Mouse (Mus musculus) hindbrain, embryonic 11.5 days (tissue): ENCODE data around the gene Prkn. TPM values are rescaled to one million over a fixed set of nuclear protein-coding genes. Genes with fewer than 3 reads are reported as not detected.

ENCODE experiments used
- ATAC-seq: fragments of 200-750 bp; cut with Nextera tagmentation; 2 replicates; pipeline ENCODE4 v1.8.0; 2017; ENCODE audit warnings: mild to moderate bottlenecking, moderate TSS enrichment, moderate library complexity; ENCODE audit not compliant: low FRiP score
- DNase-seq: peaks from one replicate; pipeline ENCODE4 v3.0.0-alpha.2; 2015; ENCODE audit warnings: low spot score
- H3K27ac ChIP-seq: fragments of 300-500 bp; sonication (generic); 2 replicates; pipeline ENCODE4 v1.5.1; 2014; ENCODE audit warnings: mild to moderate bottlenecking, low read depth, low read length
- H3K27me3 ChIP-seq: fragments of 300-500 bp; sonication (generic); 2 replicates; pipeline ENCODE4 v1.6.1; 2014; ENCODE audit warnings: mild to moderate bottlenecking, low read length, moderate library complexity, mixed read lengths; ENCODE audit not compliant: control insufficient read depth, insufficient read depth
- H3K36me3 ChIP-seq: fragments of 300-500 bp; sonication (generic); 2 replicates; pipeline ENCODE4 v1.6.1; 2014; ENCODE audit warnings: mild to moderate bottlenecking, low read length, moderate library complexity, mixed read lengths; ENCODE audit not compliant: control insufficient read depth, insufficient read depth
- H3K4me1 ChIP-seq: fragments of 300-500 bp; sonication (generic); replicated peaks from 2 replicates; pipeline ENCODE4 v1.6.1; 2014; ENCODE audit warnings: low read length, mixed read lengths; ENCODE audit not compliant: control insufficient read depth, insufficient read depth
- H3K4me2 ChIP-seq: fragments of 300-500 bp; sonication (generic); replicated peaks from 2 replicates; pipeline ENCODE4 v1.6.1; 2014; ENCODE audit warnings: mild to moderate bottlenecking, low read depth, low read length
- H3K4me3 ChIP-seq: fragments of 300-500 bp; sonication (generic); 2 replicates; pipeline ENCODE4 v1.5.1; 2014; ENCODE audit warnings: low read depth, low read length
- H3K9ac ChIP-seq: fragments of 300-500 bp; sonication (generic); 2 replicates; pipeline ENCODE4 v1.6.1; 2014; ENCODE audit warnings: low read depth, low read length
- H3K9me3 ChIP-seq: fragments of 300-500 bp; sonication (generic); 2 replicates; pipeline ENCODE4 v1.6.1; 2016; ENCODE audit warnings: low read length; ENCODE audit not compliant: control insufficient read depth
- WGBS: fragments of 180-500 bp; shearing (Covaris S2); extraction: QIAGEN DNeasy Blood & Tissue Kit; methylation state at CpG from one replicate; pipeline ENCODE4 v1.1.7; 2014; 5-methylcytosine and 5-hydroxymethylcytosine counted together
- polyA plus RNA-seq: library from polyadenylated mRNA; unstranded; fragments of >200 nt; fragmentation: Nextera tagmentation; extraction: Ambion mirVana; gene quantifications from 2 replicates; pipeline ENCODE4 v1.2.1, GENCODE M21; 2014

Gene Prkn
- polyA plus RNA-seq, 1 experiment from 2014 or later: 1.9 TPM

GRCm38 (mm10) chr17:11032366-11032765 is 192.2 kb downstream of the Prkn start:
- DNase-seq (no peak), ATAC-seq (no peak)
- no peak overlapping the region for H3K27ac ChIP-seq
- no peaks in the 10 kb centered on the region for H3K4me1 ChIP-seq
- H3K4me3 ChIP-seq: no peak overlapping the region
- WGBS: 88% methylated on average over 2 of the region's 2 CpGs
- no peaks in the 10 kb centered on the region for H3K27me3 ChIP-seq
- H3K4me2 ChIP-seq: no peak overlapping the region
- H3K9me3 ChIP-seq: no peaks in the 10 kb centered on the region
- no peak overlapping the region for H3K9ac ChIP-seq
- no peaks in the 10 kb centered on the region for H3K36me3 ChIP-seq

- no peaks in the 10 kb centered on the region for H3K36me3 ChIP-seq
- 59% methylated on average over 2 of the region's 2 CpGs for WGBS
- no peak overlapping the region for H3K27ac ChIP-seq
- no peaks in the 10 kb centered on the region for H3K27me3 ChIP-seq
- ATAC-seq: no peak
- no peak overlapping the region for H3K4me3 ChIP-seq
- no peak overlapping the region for H3K4me2 ChIP-seq
- no peak overlapping the region for H3K9ac ChIP-seq
- no peak for DNase-seq
- no peaks in the 10 kb centered on the region for H3K4me1 ChIP-seq
- H3K9me3 ChIP-seq: no peaks in the 10 kb centered on the region
Observed at GRCm38 (mm10) chr17:11033594-11033993, 193.4 kb downstream of the Prkn start.

DNA sequence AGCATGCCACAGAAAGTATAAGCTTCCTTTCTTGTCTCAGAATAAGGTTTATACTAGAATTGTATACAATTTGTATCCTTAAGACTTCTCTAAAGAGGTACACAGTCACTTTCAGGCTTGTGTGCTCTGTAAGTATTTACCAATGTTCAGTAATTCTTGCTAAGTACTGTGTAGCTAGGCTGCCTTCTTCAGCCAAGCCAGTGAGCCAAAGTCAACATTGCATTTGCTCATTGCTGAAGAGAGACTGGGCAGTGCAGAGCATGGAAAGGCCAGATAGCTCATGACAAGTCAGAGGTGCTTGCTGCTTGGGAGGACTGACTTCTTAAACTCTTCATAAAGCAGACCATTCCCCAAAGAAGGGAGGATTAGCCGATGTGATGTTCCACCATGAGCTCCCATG is 198.1 kb downstream of the Prkn start:
- no peak for ATAC-seq
- H3K9me3 ChIP-seq: no peaks in the 10 kb centered on the region
- 73% methylated on average over 1 of the region's 1 CpGs for WGBS
- no peaks in the 10 kb centered on the region for H3K4me1 ChIP-seq
- DNase-seq: no peak
- H3K36me3 ChIP-seq: no peaks in the 10 kb centered on the region
- no peak overlapping the region for H3K4me3 ChIP-seq
- no peak overlapping the region for H3K4me2 ChIP-seq
- no peak overlapping the region for H3K27ac ChIP-seq
- no peak overlapping the region for H3K9ac ChIP-seq
- no peaks in the 10 kb centered on the region for H3K27me3 ChIP-seq

DNA sequence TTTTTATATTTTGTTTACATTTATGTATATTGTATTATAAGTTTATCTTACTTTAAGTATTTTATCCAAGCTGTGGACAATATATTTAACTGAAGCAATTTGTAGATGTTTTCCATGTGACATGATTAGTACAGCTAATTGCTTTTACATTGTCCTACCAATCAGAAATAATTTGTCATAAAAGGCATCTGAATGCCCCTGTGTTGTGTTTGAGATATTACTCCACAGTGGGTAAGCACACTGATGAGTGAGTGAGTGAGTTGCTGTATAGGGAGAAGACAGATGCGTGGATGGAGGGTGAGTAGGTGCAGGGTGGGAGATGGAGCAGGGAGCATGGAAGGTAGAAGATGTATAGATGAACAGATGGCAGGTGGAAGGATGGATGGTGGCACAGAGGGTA is 218.8 kb downstream of the Prkn start:
- Histone ChIP-seq H3K9me3 (no peaks in the 10 kb centered on the region), H3K27ac (no peak overlapping the region), H3K4me2 (no peak overlapping the region), H3K9ac (no peak overlapping the region), H3K36me3 (no peaks in the 10 kb centered on the region), H3K27me3 (no peaks in the 10 kb centered on the region), H3K4me3 (no peak overlapping the region), H3K4me1 (no peaks in the 10 kb centered on the region)
- DNase-seq: no peak
- WGBS: 79% methylated on average over 1 of the region's 1 CpGs
- ATAC-seq: no peak

GRCm38 (mm10) chr17:11067076-11067703 is 227.0 kb downstream of the Prkn start:
- no peak overlapping the region for H3K4me3 ChIP-seq
- H3K9me3 ChIP-seq: no peaks in the 10 kb centered on the region
- H3K27me3 ChIP-seq: no peaks in the 10 kb centered on the region
- H3K27ac ChIP-seq: peak overlapping the region; percentile 81
- no peaks in the 10 kb centered on the region for H3K36me3 ChIP-seq
- H3K4me2 ChIP-seq: peak overlapping the region; percentile 43
- H3K4me1 ChIP-seq: no peaks in the 10 kb centered on the region; the same call in 1 of the 2 replicates
- ATAC-seq (peak; percentile 72), DNase-seq (peak; percentile 63)
- H3K9ac ChIP-seq: peak overlapping the region; percentile 27; the same call in 1 of the 2 replicates
- 2% methylated on average over 16 of the region's 16 CpGs for WGBS

DNA sequence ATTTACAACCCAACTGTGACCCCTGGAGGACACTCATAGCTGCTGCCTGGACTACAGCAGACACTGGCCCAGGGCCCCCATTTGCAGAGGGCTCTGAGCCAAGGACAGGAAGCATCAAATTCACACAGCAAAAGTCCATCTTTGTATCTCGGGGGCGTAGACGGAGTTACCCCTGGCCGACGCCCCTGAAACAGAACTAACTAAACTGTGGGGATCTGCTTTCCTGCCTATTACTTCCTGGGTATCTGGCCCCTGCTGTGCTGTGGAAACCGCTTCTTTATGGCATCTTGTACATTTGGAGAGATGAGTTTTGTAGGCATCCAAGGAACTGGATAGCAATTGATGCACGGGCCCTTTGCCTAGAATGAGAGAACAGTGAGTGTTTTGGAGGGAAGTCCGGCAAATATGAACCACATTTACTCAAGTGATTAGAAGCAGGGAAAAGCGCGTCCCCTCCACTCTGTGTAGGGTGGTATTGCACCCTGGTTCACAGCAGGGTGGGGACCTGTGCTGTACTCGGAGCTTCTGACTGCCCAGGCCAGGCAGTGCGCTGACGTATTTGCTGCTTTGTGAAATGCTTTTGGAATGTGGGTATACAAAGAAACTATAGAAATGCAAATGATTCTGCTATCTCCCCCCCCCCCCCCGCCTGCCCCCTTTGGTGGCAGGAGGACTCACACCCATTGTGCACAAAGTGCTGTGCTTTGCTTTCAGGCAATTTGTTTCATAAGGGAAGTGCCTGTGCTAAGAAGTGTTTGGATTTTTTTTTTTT is 227.7 kb downstream of the Prkn start:
- Histone ChIP-seq H3K27me3 (no peaks in the 10 kb centered on the region), H3K36me3 (no peaks in the 10 kb centered on the region), H3K27ac (peak overlapping the region; percentile 81), H3K4me1 (no peaks in the 10 kb centered on the region; the same call in 1 of the 2 replicates), H3K4me2 (peak overlapping the region; percentile 43), H3K9me3 (no peaks in the 10 kb centered on the region), H3K4me3 (peak overlapping the region; percentile 12; the same call in 1 of the 2 replicates), H3K9ac (peak overlapping the region; percentile 27; the same call in 1 of the 2 replicates)
- peak; percentile 78 for DNase-seq
- peak; percentile 92 for ATAC-seq
- WGBS: 4% methylated on average over 14 of the region's 14 CpGs

- ATAC-seq (no peak), DNase-seq (no peak)
- Histone ChIP-seq H3K4me2 (no peak overlapping the region), H3K4me1 (no peaks in the 10 kb centered on the region; the same call in 1 of the 2 replicates), H3K36me3 (no peaks in the 10 kb centered on the region), H3K27me3 (no peaks in the 10 kb centered on the region), H3K9me3 (no peaks in the 10 kb centered on the region), H3K27ac (no peak overlapping the region), H3K4me3 (no peak overlapping the region), H3K9ac (no peak overlapping the region)
Observed at GRCm38 (mm10) chr17:11070996-11071395, 230.8 kb downstream of the Prkn start.

DNA sequence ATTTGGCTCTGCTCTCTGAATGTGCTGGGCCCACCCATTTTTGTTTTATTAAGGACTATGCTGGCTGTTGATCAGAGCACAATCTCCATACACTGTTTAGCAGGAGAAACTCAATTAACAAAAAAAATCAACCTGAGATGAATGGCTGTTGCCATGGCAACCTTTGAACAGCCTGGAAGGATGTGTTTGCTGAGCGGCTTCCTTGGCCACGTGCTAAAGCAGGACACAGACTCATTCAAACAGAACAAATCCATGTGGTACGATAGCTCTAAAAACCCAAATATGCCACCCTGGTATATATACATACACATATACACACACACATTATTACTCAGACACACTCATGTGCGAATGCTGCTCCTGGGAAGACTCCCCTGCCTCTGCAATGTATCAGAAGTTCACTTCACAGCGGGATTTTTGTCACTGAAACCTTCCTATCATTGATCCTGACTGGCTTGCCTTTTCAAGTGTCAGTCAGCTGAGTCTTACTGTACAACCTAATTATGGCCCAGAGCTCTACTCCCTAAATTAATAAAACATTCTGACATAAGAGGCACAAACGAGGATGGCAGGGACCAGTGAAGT is 236.2 kb downstream of the Prkn start:
- no peaks in the 10 kb centered on the region for H3K27me3 ChIP-seq
- peak; percentile 64 for DNase-seq
- no peak overlapping the region for H3K9ac ChIP-seq
- no peak overlapping the region for H3K27ac ChIP-seq
- H3K9me3 ChIP-seq: no peaks in the 10 kb centered on the region
- no peak overlapping the region for H3K4me2 ChIP-seq
- no peak for ATAC-seq
- H3K4me3 ChIP-seq: no peak overlapping the region
- 51% methylated on average over 6 of the region's 6 CpGs for WGBS
- H3K4me1 ChIP-seq: no peaks in the 10 kb centered on the region; the same call in 1 of the 2 replicates
- H3K36me3 ChIP-seq: no peaks in the 10 kb centered on the region
